Mouse (Mus musculus) regulatory T cell (primary cell): ENCODE data around the gene Gatad2b.
"Not testable (repeated sequence)": the region's sequence is repeated elsewhere in the genome, so short reads cannot be mapped to it uniquely, and the experiment has no call there.

Experiments used
- in situ Hi-C: fragments of 300-600 bp; cut with MboI, MseI; formaldehyde crosslinking; loops from one replicate; pipeline ENCODE4 v1.15.1; 2025; ENCODE audit warnings: high pct_unique_total_duplicates

The Gatad2b gene

DNA sequence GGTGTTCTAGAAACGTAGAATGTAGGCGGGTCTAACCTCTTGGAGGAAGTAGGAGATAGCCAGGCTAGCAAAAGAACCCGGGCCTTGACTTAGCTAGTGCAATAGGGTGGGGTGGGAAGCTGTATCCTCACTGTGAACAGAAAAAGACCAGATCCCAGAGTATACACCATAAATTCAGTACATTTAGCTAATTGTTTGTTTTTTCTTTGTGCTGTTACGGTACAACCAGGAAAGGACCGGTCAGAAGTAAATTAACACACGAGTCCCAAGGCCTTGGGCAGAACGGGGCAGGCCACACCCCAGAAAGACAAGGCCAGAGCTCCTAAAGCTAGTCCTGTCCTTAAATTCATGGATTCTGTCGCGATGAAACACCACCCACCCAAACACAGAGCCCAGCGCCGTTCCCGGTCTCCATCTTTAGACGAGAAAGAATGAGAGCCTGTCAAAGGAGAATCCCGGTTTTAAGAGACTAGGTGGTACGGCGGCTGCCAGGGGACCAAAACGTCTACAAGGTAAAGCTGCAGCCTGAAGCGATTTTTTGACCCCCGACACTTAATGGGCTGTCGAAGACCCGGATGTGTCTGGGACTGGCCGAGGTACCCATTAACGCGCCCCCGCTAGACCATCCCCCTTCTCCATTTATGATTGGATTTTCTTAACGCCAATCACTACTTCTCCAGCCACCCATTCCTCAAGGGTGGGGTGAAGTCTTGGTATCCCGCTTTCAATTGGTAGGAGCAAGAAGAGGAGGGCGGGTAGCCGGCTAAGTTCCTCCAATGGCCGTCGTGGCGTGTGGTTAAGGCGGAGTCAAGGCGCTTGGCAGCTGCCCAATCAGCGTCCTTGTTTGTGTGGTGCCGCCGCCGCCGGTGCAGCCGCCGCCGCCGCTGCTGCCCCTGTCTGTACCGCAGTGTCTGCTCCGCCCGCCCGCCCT is at the start of gene Gatad2b:
TSS of gene Gatad2b (plus strand) at position 834 of the 931 bp plus-strand sequence.
- in situ Hi-C loops = loop anchor here (10.0 kb wide), 1 partner anchor 302 kb away; the partner anchor contains the start of gene S100a2

GRCm38 (mm10) chr3:90245406-90245805 is 47.6 kb upstream of the Gatad2b start:
- in situ Hi-C loops = no loop called here

- in situ Hi-C loops = no loop called here
Measured at GRCm38 (mm10) chr3:90247630-90247959, 45.4 kb upstream of the Gatad2b start.

GRCm38 (mm10) chr3:90247960-90248745 is 44.8 kb upstream of the Gatad2b start, which contains the start of gene Slc39a1:
Gene Slc39a1 (plus strand): TSS chr3:90248172.
- in situ Hi-C loops = no loop called here

GRCm38 (mm10) chr3:90248746-90249100 is 44.3 kb upstream of the Gatad2b start:
- in situ Hi-C loops = no loop called here

GRCm38 (mm10) chr3:90250791-90251190 is 42.2 kb upstream of the Gatad2b start:
- in situ Hi-C loops = no loop called here

GRCm38 (mm10) chr3:90251731-90252226 is 41.2 kb upstream of the Gatad2b start:
- in situ Hi-C loops = not testable (repeated sequence)

DNA sequence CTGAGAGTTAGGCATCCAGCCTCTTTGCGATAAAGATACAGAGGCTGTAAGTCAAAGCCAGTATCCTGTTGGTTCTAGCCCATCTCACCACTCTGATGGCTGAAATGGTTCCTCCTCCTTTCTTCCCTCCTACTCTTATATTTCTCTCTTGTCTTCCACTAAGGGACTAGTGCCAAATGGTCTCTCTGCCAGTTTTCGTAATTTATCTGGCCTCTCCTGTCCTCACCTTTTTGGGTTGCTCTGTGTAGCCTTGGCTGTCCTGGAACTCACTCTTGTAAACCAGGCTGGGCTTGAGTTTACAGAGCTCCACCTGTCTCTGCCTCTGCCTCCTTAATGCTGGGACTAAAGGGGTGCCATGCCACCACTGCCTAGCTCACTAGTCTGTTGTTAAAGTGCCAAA is 40.3 kb upstream of the Gatad2b start:
- in situ Hi-C loops = not testable (repeated sequence)

DNA sequence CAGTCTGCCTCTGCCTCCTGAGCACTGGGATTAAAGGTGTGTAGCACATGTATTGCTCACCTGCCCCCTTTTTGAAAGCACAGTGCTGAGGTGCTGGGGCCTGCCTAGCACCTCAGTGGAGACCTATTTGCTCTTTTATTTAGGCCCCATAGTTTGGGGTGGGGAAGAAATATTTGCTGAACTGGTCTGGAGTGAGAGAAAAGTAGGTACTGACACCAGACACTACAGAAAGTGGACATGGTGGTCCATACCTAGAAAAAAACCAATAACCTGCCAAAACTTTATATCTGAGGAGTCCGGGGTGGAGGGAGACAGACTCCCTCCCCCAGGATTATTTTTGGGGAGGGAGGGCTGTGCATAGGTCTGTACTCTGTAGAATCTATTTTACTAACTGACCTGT is 39.8 kb upstream of the Gatad2b start:
- in situ Hi-C loops = not testable (repeated sequence)

DNA sequence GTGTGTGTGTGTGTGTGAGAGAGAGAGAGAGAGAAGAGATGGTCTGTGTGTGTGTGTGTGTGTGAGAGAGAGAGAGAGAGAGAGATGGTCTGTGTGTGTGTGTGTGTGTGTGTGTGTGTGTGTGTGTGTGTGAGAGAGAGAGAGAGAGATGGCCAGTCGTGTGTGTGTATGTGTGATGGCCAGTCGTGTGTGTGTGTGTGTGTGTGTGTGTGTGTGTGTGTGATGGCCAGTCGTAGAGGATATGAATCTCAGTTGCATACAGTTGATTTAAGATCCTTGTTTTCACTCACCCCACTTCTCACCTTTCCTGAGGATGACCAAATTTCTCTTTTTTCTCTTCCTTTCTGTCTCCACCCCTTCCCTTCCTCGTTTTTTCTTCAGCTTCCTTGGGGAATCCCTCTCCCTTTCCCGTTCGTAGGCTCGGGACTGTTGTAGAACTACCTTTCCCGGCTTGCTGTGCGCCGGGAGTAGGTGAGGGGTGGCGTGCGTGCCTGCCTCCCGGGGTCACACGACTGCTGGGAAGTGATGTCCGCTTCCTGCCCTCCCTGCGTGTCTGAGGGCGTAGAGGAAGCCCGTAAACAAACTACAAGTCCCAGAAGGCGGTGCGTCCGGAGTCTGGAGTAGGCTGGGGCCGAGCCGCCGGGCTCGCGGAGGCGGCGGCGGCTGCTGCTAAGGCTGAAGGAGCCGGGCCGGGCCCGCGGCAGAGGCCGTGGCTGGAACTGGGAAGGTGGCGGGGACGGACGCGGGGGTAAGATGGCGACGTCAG is 39.1 kb upstream of the Gatad2b start, which contains the start of gene Crtc2:
TSS of gene Crtc2 (plus strand) at position 511 of the 766 bp plus-strand sequence.
- in situ Hi-C loops = no loop called here

DNA sequence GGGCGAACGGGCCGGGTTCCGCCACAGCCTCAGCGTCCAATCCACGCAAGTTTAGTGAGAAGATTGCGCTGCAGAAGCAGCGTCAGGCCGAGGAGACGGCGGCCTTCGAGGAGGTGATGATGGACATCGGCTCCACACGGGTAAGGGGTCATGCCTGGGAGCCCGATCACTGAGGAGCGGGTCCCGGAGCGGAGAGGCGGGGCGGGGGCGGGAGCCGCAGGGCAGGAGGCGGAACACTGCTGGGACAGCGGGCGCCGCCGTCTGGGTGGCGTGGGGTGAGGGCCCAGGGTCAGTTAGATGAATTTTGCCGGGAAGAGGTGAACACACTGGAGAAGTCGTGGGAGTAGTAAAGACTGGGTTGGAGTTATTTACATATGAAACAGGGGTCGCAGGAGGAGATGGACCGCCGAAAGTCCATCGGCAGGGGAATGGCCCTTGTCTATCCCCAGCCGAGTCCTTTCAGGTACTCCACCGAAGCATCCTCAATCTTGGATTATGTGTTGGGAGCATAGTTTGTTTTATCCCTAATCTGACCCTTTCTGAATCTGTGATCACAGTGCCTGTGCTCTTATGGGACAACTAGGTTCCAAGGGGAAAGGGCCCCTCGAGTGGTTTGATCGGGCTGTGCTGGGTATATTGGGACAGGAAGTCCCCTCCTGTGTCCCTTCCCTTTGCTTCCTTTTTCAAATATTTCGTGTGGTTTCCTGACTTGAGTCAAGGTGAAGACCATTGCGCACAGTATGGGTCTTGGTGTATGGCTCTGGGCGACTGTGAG is 38.4 kb upstream of the Gatad2b start:
- in situ Hi-C loops = no loop called here

GRCm38 (mm10) chr3:90255194-90255565 is 37.8 kb upstream of the Gatad2b start:
- in situ Hi-C loops = no loop called here

- in situ Hi-C loops = no loop called here
Measured at GRCm38 (mm10) chr3:90255784-90256353, 37.1 kb upstream of the Gatad2b start.

- in situ Hi-C loops = no loop called here
Measured at GRCm38 (mm10) chr3:90256731-90257530, 36.0 kb upstream of the Gatad2b start.

DNA sequence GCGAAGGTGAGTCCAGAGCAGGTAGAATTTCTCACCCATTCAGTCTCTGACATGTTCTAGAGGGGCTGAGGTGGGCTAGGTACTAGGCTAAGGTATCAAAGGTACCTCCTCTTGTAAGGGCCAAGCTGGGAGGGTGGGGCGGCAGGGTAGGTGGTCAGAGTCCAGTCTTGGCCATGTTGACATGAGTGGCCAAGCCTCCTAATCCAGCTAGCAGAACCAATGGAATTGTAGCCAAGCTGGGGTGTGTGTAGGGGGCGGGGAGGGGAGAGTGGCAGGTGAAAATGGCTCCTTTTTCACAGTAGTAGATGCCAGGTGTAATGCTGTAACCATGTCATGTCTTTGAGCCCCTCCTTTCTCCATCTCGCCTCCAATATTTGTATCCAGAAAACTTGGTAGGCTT is 34.5 kb upstream of the Gatad2b start:
- in situ Hi-C loops = no loop called here

GRCm38 (mm10) chr3:90263121-90263771 is 29.7 kb upstream of the Gatad2b start:
- in situ Hi-C loops = loop anchor here (5.0 kb wide), 1 partner anchor 41 kb away; no protein-coding TSS in a partner anchor

GRCm38 (mm10) chr3:90264687-90265033 is 28.3 kb upstream of the Gatad2b start:
- in situ Hi-C loops = loop anchor here (5.0 kb wide), 1 partner anchor 42 kb away; no protein-coding TSS in a partner anchor

- in situ Hi-C loops = no loop called here
Measured at GRCm38 (mm10) chr3:90265034-90265931, 27.7 kb upstream of the Gatad2b start, which contains the start of gene Dennd4b. Gene Dennd4b (plus strand): TSS chr3:90265185.
